Mouse (Mus musculus) adrenal gland, postnatal 36 days (tissue): Measurements from ENCODE around the gene Psmc1. TPM values are rescaled to one million over a fixed set of nuclear protein-coding genes. Genes with fewer than 3 reads are reported as not detected.

Source experiments
- DNase-seq, 2 experiments: peaks; one replicate each; pipeline ENCODE4 v3.0.0; 2021; ENCODE audit warnings: mixed read lengths in 1 of 2
- total RNA-seq, 2 experiments: library from RNA; stranded (reverse); gene quantifications; 2 replicates each; pipeline ENCODE4 v1.2.3; 2021

Gene Psmc1
- total RNA-seq, 2 experiments from 2014 or later, result 212 to 241 TPM

GRCm38 (mm10) chr12:100172481-100172880, 62.5 kb downstream of the Psmc1 start:
- no peak for DNase-seq

Other genes starting within 250 kb of the Psmc1 start
- under 1 TPM; 0.36 to 0.56 TPM for gene Efcab11, start 225.7 kb upstream of the Psmc1 start, total RNA-seq
- gene Tdp1, start 225.6 kb upstream of the Psmc1 start, total RNA-seq, result 10 to 100 TPM; 13.4 to 16.0 TPM
- 1 to 10 TPM in 1 of 2 experiments, under 1 TPM in 1; 0.46 to 1.3 TPM for gene Kcnk13, start 145.7 kb upstream of the Psmc1 start, total RNA-seq
- 10 to 100 TPM; 11.6 to 20.2 TPM for gene Nrde2, start 49.5 kb downstream of the Psmc1 start, total RNA-seq
- gene Calm1, start 89.3 kb downstream of the Psmc1 start, total RNA-seq, result 100 to 1,000 TPM; 361 to 418 TPM